Mouse (Mus musculus): ENCODE measurements around the gene Etv5.
"Not testable (repeated sequence)": the region's sequence is repeated elsewhere in the genome, so short reads cannot be mapped to it uniquely, and the experiment has no call there.

The Etv5 gene

DNA sequence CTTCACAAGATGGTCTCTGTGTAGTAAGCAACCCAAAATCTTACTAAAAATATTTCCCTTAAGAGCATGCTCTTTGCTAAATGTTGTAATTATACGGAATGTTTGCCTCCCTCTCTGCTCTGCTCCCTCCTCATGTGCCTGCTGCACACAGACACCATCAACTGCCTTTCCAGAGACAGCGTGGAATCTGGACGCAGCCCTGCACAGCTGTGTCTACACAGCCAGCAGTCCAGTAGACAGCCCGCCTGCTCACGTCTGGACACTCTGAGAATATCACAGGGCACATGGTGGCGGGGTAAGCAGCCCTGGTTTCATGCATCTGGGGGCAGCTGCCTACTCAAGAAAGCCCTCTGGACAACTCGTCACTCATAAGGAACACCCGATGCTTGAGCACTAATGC lies 43.1 kb downstream of the Etv5 start:
- no peak for DNase-seq (ENCODE audit: low spot score)

GRCm38 (mm10) chr16:22395093-22395844 lies 44.2 kb downstream of the Etv5 start:
- DNase-seq (ENCODE audit: low spot score): no peak

DNA sequence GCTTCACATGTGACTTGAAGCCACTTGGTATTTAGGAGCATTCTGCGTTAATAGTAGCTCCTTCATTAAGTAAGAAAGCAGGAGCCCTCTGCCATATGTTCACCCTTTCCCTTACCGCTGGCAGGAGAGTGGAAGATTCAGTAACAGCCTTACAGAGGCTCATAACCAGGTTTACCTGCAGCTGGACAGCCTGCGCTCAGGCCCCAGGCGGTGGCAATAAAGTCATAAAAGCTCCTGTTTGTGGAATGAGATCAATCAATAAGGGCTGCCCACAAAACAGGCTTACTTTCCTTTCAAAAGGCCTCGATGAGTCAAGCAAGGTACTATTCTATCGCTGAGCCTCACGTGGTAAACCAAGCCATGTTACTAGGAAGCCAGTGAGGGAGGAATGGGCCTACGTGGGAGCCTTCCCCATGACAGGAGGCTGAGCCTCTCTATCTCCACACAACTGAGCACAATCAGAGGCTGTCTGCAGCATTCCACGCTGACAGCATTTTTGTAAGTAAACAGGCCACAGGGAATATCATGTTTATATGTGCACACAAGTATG lies 49.1 kb downstream of the Etv5 start:
- DNase-seq (ENCODE audit: low spot score): no peak

DNA sequence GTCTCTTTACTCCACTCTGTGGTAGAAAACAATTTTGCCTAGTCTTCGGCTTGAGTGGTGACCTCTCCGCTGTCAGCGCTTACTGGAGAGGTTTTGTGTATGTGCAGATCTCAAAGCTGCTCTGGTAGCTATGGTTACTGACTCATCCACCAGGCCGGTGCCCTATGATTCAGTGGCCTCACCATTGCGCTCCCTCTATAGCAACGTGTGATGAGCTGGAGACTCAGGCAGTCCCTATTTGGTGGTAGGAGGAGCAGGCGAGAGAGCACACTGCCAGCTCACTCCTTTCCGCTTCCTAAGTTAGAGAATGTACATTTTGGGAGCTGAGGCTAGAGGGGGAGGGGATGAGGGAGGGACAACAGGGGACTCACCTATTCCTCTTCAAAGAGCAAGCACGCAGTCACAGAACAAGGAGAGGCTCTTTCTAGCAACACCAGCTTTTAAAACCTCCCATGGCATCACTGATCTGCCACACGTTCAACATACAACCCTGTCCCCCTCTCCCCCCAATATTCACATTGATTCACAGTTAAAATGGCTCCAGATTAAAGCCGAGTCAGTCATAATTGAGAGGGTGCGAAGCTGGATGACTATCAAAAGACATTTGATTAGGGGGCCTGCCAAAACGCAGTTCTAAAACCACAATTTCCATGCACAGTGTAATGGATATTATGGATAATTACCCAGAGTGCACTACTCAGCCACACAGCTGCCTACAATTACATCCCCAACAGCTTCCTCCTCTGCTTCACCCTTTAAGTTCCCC lies 50.2 kb downstream of the Etv5 start:
- DNase-seq (ENCODE audit: low spot score): no peak

- peak; percentile 30 for DNase-seq (ENCODE audit: low spot score)
Measured at GRCm38 (mm10) chr16:22387731-22388130, 51.8 kb downstream of the Etv5 start.

DNA sequence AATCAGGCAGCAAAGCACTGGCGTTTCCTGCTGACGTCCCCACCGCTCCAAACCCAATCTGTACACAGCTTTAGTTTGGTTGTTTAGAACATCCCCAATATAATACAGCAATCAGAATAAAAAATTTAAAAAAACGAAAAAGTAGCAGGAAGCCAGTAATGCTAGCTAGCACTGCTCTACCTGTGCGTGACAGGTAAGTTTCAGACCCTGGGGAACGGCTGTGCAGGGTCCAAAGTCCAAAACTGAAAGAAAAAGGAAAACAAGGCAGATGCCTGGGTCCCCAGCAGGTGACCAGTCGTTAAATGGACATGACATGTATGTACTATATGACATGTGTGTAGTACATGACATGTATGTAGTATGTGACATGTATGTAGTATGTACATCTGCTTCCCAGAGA lies 57.5 kb downstream of the Etv5 start:
- not testable (repeated sequence) for DNase-seq (ENCODE audit: low spot score)

- DNase-seq (ENCODE audit: low spot score): no peak
Measured at GRCm38 (mm10) chr16:22380981-22381380, 58.5 kb downstream of the Etv5 start.

- DNase-seq (ENCODE audit: low spot score): no peak
Measured at GRCm38 (mm10) chr16:22379986-22380385, 59.5 kb downstream of the Etv5 start.

- DNase-seq (ENCODE audit: low spot score): no peak
Measured at GRCm38 (mm10) chr16:22379342-22379741, 60.2 kb downstream of the Etv5 start.

GRCm38 (mm10) chr16:22377714-22378113 lies 61.8 kb downstream of the Etv5 start:
- DNase-seq (ENCODE audit: low spot score): no peak

- no peak for DNase-seq (ENCODE audit: low spot score)
Measured at GRCm38 (mm10) chr16:22374898-22375297, 64.6 kb downstream of the Etv5 start.

DNA sequence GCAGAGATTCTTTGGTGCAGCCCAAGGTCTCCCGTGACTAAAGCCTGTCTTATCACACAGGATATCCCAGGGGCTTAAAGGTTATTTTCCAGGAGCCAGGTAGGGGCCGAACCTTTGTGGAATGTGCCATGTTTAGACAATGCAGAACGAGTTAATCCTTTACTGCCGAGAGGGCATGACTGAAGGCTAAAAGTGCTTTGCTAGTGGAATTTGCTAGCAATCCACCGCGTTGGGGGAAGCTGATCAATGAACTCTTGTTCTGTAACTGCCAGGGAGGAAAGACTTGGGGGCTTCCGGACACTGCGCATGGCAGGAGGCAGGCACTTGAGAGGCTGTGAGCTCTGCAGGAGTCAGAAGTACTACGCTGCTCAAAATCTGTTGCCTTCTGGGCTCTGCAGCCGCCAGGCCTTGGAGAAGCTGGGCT lies 66.8 kb downstream of the Etv5 start:
- no peak for DNase-seq (ENCODE audit: low spot score)

DNA sequence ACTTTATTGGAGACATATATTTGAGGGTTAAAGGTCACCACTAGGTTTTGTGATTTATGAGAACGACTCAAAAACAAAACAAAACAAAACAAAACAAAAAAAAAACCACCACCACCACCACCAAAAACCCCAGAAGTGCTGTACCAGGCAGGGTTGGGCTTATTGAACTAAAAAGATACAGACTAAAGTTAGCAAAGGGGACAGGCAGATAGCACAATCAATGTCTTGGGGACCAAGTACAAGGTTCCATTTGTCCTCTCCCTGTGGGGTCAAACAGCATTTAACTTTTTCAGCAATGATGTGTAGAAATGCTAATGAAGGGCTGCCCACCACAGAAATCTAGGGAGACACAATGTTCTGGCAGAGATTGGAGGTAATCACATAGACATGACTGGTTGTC lies 67.3 kb downstream of the Etv5 start:
- no peak for DNase-seq (ENCODE audit: low spot score)

GRCm38 (mm10) chr16:22367099-22367498 lies 72.4 kb downstream of the Etv5 start:
- DNase-seq (ENCODE audit: low spot score): no peak

DNA sequence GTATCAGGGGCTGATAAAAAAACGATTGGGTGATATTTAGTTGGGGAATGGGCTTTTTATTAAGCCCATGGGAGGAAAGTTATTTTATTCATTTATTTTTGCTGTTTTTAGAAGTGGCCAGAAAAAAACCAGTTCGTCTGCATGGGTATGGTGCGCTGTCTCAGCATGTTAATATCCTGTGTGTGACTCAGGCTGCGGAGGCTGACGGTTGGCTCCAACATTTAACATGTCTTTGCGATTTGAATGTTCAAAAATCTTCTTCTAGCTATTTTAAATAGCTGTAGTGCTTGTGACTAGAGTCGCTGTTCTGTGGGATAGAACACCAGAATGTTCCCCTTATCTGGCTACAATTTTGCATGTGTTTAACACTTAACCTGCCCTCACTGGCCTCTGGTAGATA lies 73.5 kb downstream of the Etv5 start:
- DNase-seq (ENCODE audit: low spot score): no peak

- no peak for DNase-seq (ENCODE audit: low spot score)
Measured at GRCm38 (mm10) chr16:22365596-22365995, 73.9 kb downstream of the Etv5 start.

- DNase-seq (ENCODE audit: low spot score): no peak
Measured at GRCm38 (mm10) chr16:22358701-22359354, 80.7 kb downstream of the Etv5 start.

GRCm38 (mm10) chr16:22354177-22354576 lies 85.3 kb downstream of the Etv5 start:
- not testable (repeated sequence) for DNase-seq (ENCODE audit: low spot score)

DNA sequence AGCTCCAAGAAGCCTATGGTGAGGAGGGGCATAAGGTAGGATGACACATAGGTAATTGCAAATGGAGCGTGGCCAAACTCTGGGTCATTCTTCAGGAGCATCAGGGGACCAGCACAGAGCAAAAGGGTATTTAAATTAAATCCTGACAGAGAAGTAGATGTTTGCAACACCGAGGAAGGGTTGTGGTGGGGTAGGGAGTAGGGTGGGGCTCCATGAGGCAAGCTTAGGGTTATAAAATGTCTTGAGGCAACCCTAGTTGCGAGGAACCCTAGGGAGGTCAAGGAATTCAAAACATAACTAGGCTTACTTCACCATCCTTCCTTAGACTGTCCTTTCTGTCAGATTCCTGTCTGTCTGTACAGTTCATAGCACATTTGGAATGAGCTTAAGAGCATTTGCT lies 85.9 kb downstream of the Etv5 start:
- no peak for DNase-seq (ENCODE audit: low spot score)

DNA sequence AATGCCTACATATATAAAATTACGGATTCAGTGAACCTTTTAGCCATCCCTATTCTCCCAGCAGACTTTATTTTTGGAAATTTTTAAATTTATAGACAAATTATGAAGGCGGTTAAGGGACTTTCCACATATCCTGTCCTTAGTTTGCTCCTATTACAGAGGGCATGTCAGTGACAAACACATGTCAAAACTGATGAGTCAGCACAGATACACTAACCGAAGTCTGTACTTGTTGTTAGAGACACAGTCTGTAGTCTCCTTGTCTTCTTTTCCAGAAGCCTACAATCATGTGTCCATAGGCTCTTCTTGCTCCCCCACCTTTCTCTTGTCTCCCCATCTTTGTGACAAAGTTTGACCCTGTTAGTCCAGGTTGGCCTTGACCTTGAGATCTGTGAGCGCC lies 88.3 kb downstream of the Etv5 start:
- no peak for DNase-seq (ENCODE audit: low spot score)

DNA sequence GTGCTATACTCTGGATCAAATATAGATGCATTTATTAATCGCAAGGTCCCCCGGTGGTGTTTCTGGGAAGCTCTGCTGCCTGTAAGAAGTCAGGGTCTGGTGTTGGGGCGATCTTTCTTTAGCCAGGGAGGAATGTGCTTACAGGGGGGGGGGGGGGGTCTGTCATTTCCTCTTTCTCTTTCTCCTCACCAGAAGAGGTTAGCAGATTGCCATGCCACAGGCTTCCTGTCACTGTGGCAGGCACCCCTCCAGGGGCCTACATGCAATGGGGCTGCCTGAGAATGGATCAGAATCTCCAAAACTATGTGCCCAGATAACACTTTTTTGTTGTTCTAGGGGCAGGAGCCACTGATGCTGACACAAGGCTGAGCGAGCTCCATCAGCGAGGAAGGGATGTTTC lies 89.7 kb downstream of the Etv5 start:
- DNase-seq (ENCODE audit: low spot score): peak; percentile 3

- DNase-seq (ENCODE audit: low spot score): no peak
Measured at GRCm38 (mm10) chr16:22348478-22349270, 90.8 kb downstream of the Etv5 start.
